26 mouse cellular contexts compared by ENCODE assay signal in genomic region chr13:29499750-29500149, GRCm38 (mm10).
"Had no signal": no experiment of that assay in that cellular context is flagged by ENCODE, and none has a peak within 500 bp of the region (broad histone marks: within the 10 kb centered on the region; RNA-seq: fewer than 3 reads in every experiment).

No protein-coding gene starts in this region.

- H3K9me3 ChIP-seq: embryonic facial prominence, embryonic 10.5 days; embryonic facial prominence, embryonic 12.5 days; embryonic facial prominence, embryonic 13.5 days; embryonic facial prominence, embryonic 15.5 days; forebrain, embryonic 12.5 days; forebrain, embryonic 13.5 days; forebrain, embryonic 15.5 days had no signal

- H3K27ac ChIP-seq: embryonic facial prominence, embryonic 10.5 days; embryonic facial prominence, embryonic 12.5 days; embryonic facial prominence, embryonic 13.5 days; embryonic facial prominence, embryonic 15.5 days; forebrain, embryonic 12.5 days; forebrain, embryonic 13.5 days; forebrain, embryonic 15.5 days; gastrocnemius, adult 2 months; heart, adult 2 months had no signal

- DNase-seq: cerebellum, adult 8-10 months; cerebellum, adult 9-10 months; cerebellum, adult 9-11 months; cerebellum, postnatal 10 days; cerebellum, postnatal 14 days; cerebellum, postnatal 25 days; cerebellum, postnatal 36 days; embryo, embryonic 11 days; forebrain, postnatal 0 days; gastrocnemius, adult 2 months; gastrocnemius, postnatal 10 days; gastrocnemius, postnatal 14 days; gastrocnemius, postnatal 25 days; gastrocnemius, postnatal 36 days; heart, adult 18-20 months; heart, adult 2 months had no signal

- H3K36me3 ChIP-seq: embryonic facial prominence, embryonic 10.5 days; embryonic facial prominence, embryonic 12.5 days; embryonic facial prominence, embryonic 13.5 days; embryonic facial prominence, embryonic 15.5 days; forebrain, embryonic 12.5 days; forebrain, embryonic 15.5 days had no signal

- H3K4me3 ChIP-seq: embryonic facial prominence, embryonic 10.5 days; embryonic facial prominence, embryonic 12.5 days; embryonic facial prominence, embryonic 13.5 days; embryonic facial prominence, embryonic 15.5 days; erythroblast, embryonic 14.5 days; forebrain, embryonic 12.5 days; forebrain, embryonic 13.5 days; forebrain, embryonic 15.5 days; gastrocnemius, adult 2 months; heart, adult 2 months had no signal

- H3K9ac ChIP-seq: embryonic facial prominence, embryonic 12.5 days; embryonic facial prominence, embryonic 13.5 days; embryonic facial prominence, embryonic 15.5 days; forebrain, embryonic 12.5 days; forebrain, embryonic 13.5 days; forebrain, embryonic 15.5 days; forebrain, postnatal 0 days had no signal

- H3K4me2 ChIP-seq: embryonic facial prominence, embryonic 12.5 days; embryonic facial prominence, embryonic 13.5 days; embryonic facial prominence, embryonic 15.5 days; forebrain, embryonic 12.5 days; forebrain, embryonic 13.5 days; forebrain, embryonic 15.5 days had no signal

- H3K27me3 ChIP-seq: embryonic facial prominence, embryonic 12.5 days; embryonic facial prominence, embryonic 13.5 days; embryonic facial prominence, embryonic 15.5 days; forebrain, embryonic 12.5 days; forebrain, embryonic 13.5 days; forebrain, embryonic 15.5 days had no signal

- ATAC-seq: forebrain, embryonic 13.5 days; forebrain, embryonic 14.5 days; forebrain, embryonic 15.5 days; forebrain, embryonic 16.5 days; forebrain, postnatal 0 days had no signal

- H3K4me1 ChIP-seq: embryonic facial prominence, embryonic 15.5 days had no signal
